Mouse (Mus musculus): ENCODE results near the gene Haus6. TPM values are rescaled to one million over a fixed set of nuclear protein-coding genes. Genes with fewer than 3 reads are reported as not detected.
A peak's percentile ranks its signal among the peaks of the same experiment; 100 is the strongest.

The Haus6 gene
- total RNA-seq, 2 experiments from 2014 or later = 5.7 to 5.9 TPM

- DNase-seq (ENCODE audit: low spot score in 2 of 2) = peak; percentile 96 to 97
Measured at GRCm38 (mm10) chr4:86575283-86575983, 36.4 kb downstream of the Haus6 start, which contains the start of gene Rraga. Gene Rraga (plus strand): TSS chr4:86575668.

GRCm38 (mm10) chr4:86574939-86575282 lies 36.9 kb downstream of the Haus6 start:
- no peak for DNase-seq (ENCODE audit: low spot score in 2 of 2)

- no peak for DNase-seq (ENCODE audit: low spot score in 2 of 2)
Measured at GRCm38 (mm10) chr4:86561061-86561460, 50.8 kb downstream of the Haus6 start.

- no peak for DNase-seq (ENCODE audit: low spot score in 2 of 2)
Measured at GRCm38 (mm10) chr4:86559006-86559405, 52.8 kb downstream of the Haus6 start.

GRCm38 (mm10) chr4:86558228-86558627 lies 53.6 kb downstream of the Haus6 start, which contains the start of gene Saxo1:
Gene Saxo1 (minus strand): TSS chr4:86558328.
- DNase-seq (ENCODE audit: low spot score in 2 of 2) = no peak

- no peak for DNase-seq (ENCODE audit: low spot score in 2 of 2)
Measured at GRCm38 (mm10) chr4:86557371-86557770, 54.5 kb downstream of the Haus6 start.

- DNase-seq (ENCODE audit: low spot score in 2 of 2) = no peak
Measured at GRCm38 (mm10) chr4:86555035-86555707, 56.7 kb downstream of the Haus6 start.

GRCm38 (mm10) chr4:86548332-86548731 lies 63.5 kb downstream of the Haus6 start:
- no peak for DNase-seq (ENCODE audit: low spot score in 2 of 2)

- DNase-seq (ENCODE audit: low spot score in 2 of 2) = no peak
Measured at GRCm38 (mm10) chr4:86545615-86546014, 66.2 kb downstream of the Haus6 start.

DNA sequence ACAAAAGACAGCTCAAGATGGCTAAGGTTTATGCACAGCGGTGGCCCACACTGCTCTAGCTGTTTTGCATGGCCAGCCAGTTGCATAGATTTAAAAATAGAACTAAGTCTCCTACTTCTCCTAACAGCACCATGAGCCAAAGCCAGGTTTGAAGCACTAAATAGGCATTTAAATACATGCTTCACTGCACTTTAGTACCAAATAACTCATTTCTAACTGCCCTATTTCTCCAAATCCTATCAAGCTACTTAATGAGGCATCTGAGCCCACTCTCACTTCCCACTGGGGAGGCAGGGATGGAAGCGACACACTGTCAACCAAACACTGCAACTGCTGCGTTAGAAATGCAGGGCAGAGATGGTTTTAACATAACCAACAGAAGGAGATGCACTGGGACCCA lies 67.9 kb downstream of the Haus6 start:
- DNase-seq (ENCODE audit: low spot score in 2 of 2) = no peak

DNA sequence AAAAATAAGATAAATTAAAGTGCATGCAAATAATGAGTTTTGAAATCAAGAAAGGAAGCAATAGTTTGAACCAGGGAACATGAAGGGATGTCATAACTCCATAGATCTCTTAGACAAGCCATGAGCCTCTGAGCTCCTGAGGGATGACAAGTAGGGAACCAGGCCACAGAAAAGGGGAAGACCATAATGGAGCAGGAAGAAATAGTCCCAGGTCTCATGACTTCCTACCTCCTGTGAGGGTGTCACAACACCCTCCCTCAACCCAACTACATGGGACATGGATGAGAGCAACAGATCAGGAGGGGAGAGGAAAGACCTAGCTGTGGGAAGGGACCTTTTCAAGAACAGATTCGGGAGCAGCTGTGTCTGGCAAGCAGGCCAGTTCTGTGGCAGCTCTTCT lies 70.3 kb downstream of the Haus6 start:
- no peak for DNase-seq (ENCODE audit: low spot score in 2 of 2)

GRCm38 (mm10) chr4:86538936-86539335 lies 72.9 kb downstream of the Haus6 start:
- DNase-seq (ENCODE audit: low spot score in 2 of 2) = no peak

GRCm38 (mm10) chr4:86537972-86538371 lies 73.9 kb downstream of the Haus6 start:
- peak; percentile 33 to 51 for DNase-seq (ENCODE audit: low spot score in 2 of 2)

- DNase-seq (ENCODE audit: low spot score in 2 of 2) = no peak
Measured at GRCm38 (mm10) chr4:86534091-86534481, 77.8 kb downstream of the Haus6 start.

DNA sequence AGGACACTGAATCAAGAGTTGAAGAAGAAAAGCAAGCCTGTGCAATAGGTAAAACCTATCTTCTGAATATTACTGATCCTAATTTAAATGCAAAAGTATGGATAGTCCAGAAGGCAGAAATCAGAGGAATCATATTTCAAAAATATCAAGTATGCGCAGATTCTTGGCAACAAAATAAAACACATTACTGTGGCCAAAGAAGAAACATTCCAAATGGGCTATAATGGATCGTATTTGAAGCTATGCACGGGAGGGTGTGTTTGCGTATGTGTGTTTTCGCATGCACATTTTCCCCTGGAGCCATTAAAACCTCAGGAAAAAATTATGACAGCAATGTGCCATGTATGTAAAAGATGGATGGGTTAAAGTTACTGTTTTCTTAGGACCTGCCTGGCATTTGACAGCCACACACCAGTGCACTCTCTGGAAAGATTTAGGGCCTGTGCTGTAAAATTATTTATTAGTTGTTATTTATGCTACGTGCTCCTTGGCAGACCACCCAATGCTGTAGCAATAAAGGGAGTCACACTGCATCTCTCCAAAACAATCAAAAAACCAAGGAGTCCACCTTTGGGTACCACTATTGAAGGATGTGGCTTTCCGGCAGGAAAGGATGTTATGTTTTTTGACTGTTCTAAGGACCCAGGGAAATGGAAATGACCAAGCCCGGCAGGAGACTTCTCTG lies 78.3 kb downstream of the Haus6 start:
- DNase-seq (ENCODE audit: low spot score in 2 of 2) = no peak

GRCm38 (mm10) chr4:86529161-86529560 lies 82.7 kb downstream of the Haus6 start:
- no peak for DNase-seq (ENCODE audit: low spot score in 2 of 2)

Other genes starting within 250 kb of the Haus6 start
- gene Saxo1, start 53.7 kb downstream of the Haus6 start, total RNA-seq (2021) = not detected
- 10 to 100 TPM; 96.4 to 99.1 TPM for gene Rraga, start 36.4 kb downstream of the Haus6 start, total RNA-seq (2021)
- 1,000 to 10,000 TPM in 1 of 2 experiments, 100 to 1,000 TPM in 1; 453 to 1,008 TPM for gene Plin2, start 58.0 kb upstream of the Haus6 start, total RNA-seq (2021)
- gene Dennd4c, start 136.5 kb upstream of the Haus6 start, total RNA-seq (2021) = 10 to 100 TPM; 52.6 to 53.5 TPM
- 100 to 1,000 TPM; 850 to 888 TPM for gene Rps6, start 245.4 kb upstream of the Haus6 start, total RNA-seq (2021)

Data from adrenal gland, adult 18-20 months (tissue).